Mouse (Mus musculus): ENCODE results near the gene Zfp617.
"Not testable (repeated sequence)": the region's sequence is repeated elsewhere in the genome, so short reads cannot be mapped to it uniquely, and the experiment has no call there.

DNA sequence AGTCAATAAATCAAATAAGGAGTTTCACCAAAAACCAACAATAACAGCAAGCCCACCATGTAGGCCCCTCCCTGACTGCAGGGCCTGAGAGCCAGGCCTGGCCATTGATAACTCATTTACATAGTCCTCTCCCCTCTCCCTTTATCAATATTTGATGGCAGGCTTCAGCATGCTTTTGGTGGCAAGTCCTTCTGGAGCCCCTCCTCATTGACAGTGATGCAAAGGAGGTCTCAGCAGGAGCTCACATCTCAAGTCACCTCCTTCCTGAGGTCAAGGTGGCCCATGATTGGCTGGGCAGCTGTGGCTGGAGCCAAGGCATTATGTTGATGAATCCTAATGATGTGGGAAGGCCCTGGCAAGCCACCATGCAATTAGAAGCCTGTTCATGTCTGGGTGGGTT lies 46.4 kb upstream of the Zfp617 start:
- not testable (repeated sequence) for TF ChIP-seq CTCF (conservative IDR thresholded peaks at IDR 0.05; ENCODE audit: low read length); POU5F1 (IDR thresholded peaks at IDR 0.05; ENCODE audit: borderline replicate concordance, low read length)

All from E14TG2a.4 (cell line).